Comparison of ENCODE assay signal across 15 mouse cellular contexts in genomic region chr6:34606407-34606806, GRCm38 (mm10). TPM values are rescaled to one million over a fixed set of nuclear protein-coding genes. Genes with fewer than 3 reads are reported as not detected.
DNase-seq lines count a peak whose midpoint lies in the region; ATAC-seq lines count a peak whose summit lies in the region.
"Had no signal": no experiment of that assay in that cellular context is flagged by ENCODE, and none has a peak within 500 bp of the region (broad histone marks: within the 10 kb centered on the region; RNA-seq: fewer than 3 reads in every experiment).

No protein-coding gene starts in this region.

- peaks cover 67% of the 10 kb centered on the region for H3K4me1 ChIP-seq in heart, embryonic 10.5 days
- peaks cover 63% of the 10 kb centered on the region for H3K4me1 ChIP-seq in embryonic facial prominence, embryonic 15.5 days
- peaks cover 57% of the 10 kb centered on the region for H3K4me1 ChIP-seq in limb, embryonic 15.5 days

- 62% methylated on average over 4 of the region's 4 CpGs for WGBS in heart, embryonic 10.5 days
- 33% methylated on average over 4 of the region's 4 CpGs for WGBS in embryonic facial prominence, embryonic 15.5 days
- WGBS in limb, embryonic 15.5 days = 34% methylated on average over 4 of the region's 4 CpGs

- ATAC-seq in embryonic facial prominence, embryonic 15.5 days (ENCODE audit: insufficient number of reproducible peaks, low FRiP score, low TSS enrichment, low read depth) = no peak
- no peak for ATAC-seq in limb, embryonic 15.5 days (ENCODE audit: insufficient number of reproducible peaks, low FRiP score, low TSS enrichment, low read depth)
- ATAC-seq in erythroid progenitor cell, adult 5-6 weeks (replicated peaks; ENCODE audit: low FRiP score, poor library complexity, severe bottlenecking) = no peak

- H3K4me2 ChIP-seq in embryonic facial prominence, embryonic 15.5 days (replicated peaks) = no peak overlapping the region
- H3K4me2 ChIP-seq in limb, embryonic 15.5 days = no peak overlapping the region
- H3K4me2 ChIP-seq: hindbrain, embryonic 13.5 days; liver, embryonic 15.5 days had no signal

- no peaks in the 10 kb centered on the region for H3K36me3 ChIP-seq in heart, embryonic 10.5 days
- no peaks in the 10 kb centered on the region for H3K36me3 ChIP-seq in embryonic facial prominence, embryonic 15.5 days
- H3K36me3 ChIP-seq in limb, embryonic 15.5 days = no peaks in the 10 kb centered on the region
- H3K36me3 ChIP-seq: hindbrain, embryonic 13.5 days; liver, embryonic 15.5 days had no signal

- no peaks in the 10 kb centered on the region for H3K9me3 ChIP-seq in heart, embryonic 10.5 days
- H3K9me3 ChIP-seq in embryonic facial prominence, embryonic 15.5 days (replicated peaks) = no peaks in the 10 kb centered on the region
- H3K9me3 ChIP-seq in limb, embryonic 15.5 days = no peaks in the 10 kb centered on the region
- H3K9me3 ChIP-seq: hindbrain, embryonic 13.5 days; liver, embryonic 15.5 days had no signal

- peak overlapping the region; percentile 66 for H3K27ac ChIP-seq in heart, embryonic 10.5 days
- 0 out of 2 replicates have a peak overlapping the region, but pooled peaks have one; percentile 58 for H3K27ac ChIP-seq in embryonic facial prominence, embryonic 15.5 days (replicated peaks)
- peak overlapping the region; percentile 79 for H3K27ac ChIP-seq in limb, embryonic 15.5 days
- H3K27ac ChIP-seq: hindbrain, embryonic 13.5 days; liver, embryonic 15.5 days had no signal

- DNase-seq in heart, embryonic 10.5 days (ENCODE audit: low spot score) = no peak
- no peak for DNase-seq in heart, adult 9 months (ENCODE audit: low spot score in 2 of 2)
- peak; percentile 48 to 58 for DNase-seq in kidney, postnatal 4 days
- no peak for DNase-seq in kidney, adult 9 months
- DNase-seq in frontal cortex, postnatal 36 days (ENCODE audit: low spot score in 2 of 2) = no peak
- DNase-seq: adrenal gland, postnatal 25 days; B cell, adult 2 months; cerebellum, postnatal 25 days; thymus, postnatal 14 days had no signal

- H3K9ac ChIP-seq in embryonic facial prominence, embryonic 15.5 days = no peak overlapping the region
- H3K9ac ChIP-seq in limb, embryonic 15.5 days = no peak overlapping the region
- H3K9ac ChIP-seq: hindbrain, embryonic 13.5 days; liver, embryonic 15.5 days had no signal

- H3K27me3 ChIP-seq in heart, embryonic 10.5 days (ENCODE audit: insufficient read depth, poor library complexity, severe bottlenecking) = no peaks in the 10 kb centered on the region
- no peaks in the 10 kb centered on the region for H3K27me3 ChIP-seq in embryonic facial prominence, embryonic 15.5 days
- H3K27me3 ChIP-seq in limb, embryonic 15.5 days = no peaks in the 10 kb centered on the region
- H3K27me3 ChIP-seq: hindbrain, embryonic 13.5 days; liver, embryonic 15.5 days had no signal

- H3K4me3 ChIP-seq in heart, embryonic 10.5 days = no peak overlapping the region
- no peak overlapping the region for H3K4me3 ChIP-seq in embryonic facial prominence, embryonic 15.5 days (replicated peaks)
- no peak overlapping the region for H3K4me3 ChIP-seq in limb, embryonic 15.5 days
- H3K4me3 ChIP-seq: hindbrain, embryonic 13.5 days; liver, embryonic 15.5 days had no signal

RNA-seq across cellular contexts. Expression of gene Cald1, which starts 8.1 kb away (rescaled TPM):
- 123 and 189 TPM in 2 replicates for polyA plus RNA-seq in heart, embryonic 10.5 days (2016; fragmentation: Nextera tagmentation; extraction: Ambion mirVana)
- 290 and 306 TPM in 2 replicates for polyA plus RNA-seq in embryonic facial prominence, embryonic 15.5 days (2015; fragmentation: Nextera tagmentation; extraction: Ambion mirVana)
- polyA plus RNA-seq in limb, embryonic 15.5 days (2015; fragmentation: Nextera tagmentation; extraction: Ambion mirVana) = 272 and 288 TPM in 2 replicates
- 1.8 and 4.2 TPM in 2 replicates for total RNA-seq in erythroid progenitor cell, adult 5-6 weeks (2015; ENCODE audit: low replicate concordance)
- total RNA-seq in erythroid progenitor cell, adult 5-6 weeks (2017; ENCODE audit: low replicate concordance) = 2.0 and 2.6 TPM in 2 replicates
- total RNA-seq: megakaryocyte-erythroid progenitor cell, adult 5-6 weeks had no signal

Comparison
In these comparisons a context has a peak if more than half of its experiments do, and no peak if none do; other contexts are left out.
1. DNase-seq: peak in kidney, postnatal 4 days (2 of 2); none in heart, embryonic 10.5 days (single experiment), heart, adult 9 months (0 of 2), kidney, adult 9 months (single experiment) and frontal cortex, postnatal 36 days (0 of 2).
2. Peak in every context shown above with its lines, with median percentiles within 50 percentile points of each other: H3K27ac ChIP-seq.